Comparison of ENCODE assay signal across 26 mouse cellular contexts in the genomic region with DNA sequence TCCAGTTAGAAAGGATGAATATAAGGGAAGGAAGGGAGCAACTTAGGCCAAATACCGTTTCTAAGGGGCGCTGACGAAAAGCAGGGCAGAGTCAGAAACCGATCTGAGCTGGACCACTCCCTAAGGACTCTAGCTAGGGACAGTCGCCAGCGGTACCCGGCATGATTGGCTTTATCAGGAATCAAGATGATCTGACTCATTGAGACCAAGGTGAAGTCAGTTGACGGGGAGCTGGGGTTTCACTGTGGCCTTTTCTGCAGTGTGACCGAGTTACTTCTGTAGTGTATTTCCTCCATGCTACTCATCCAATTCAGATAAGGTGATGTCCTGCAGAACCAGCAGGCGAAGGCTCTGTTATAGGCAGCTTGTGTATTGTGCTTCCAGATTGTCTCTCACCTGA. TPM values are rescaled to one million over a fixed set of nuclear protein-coding genes. Genes with fewer than 3 reads are reported as not detected.
DNase-seq lines count a peak whose midpoint lies in the region; ATAC-seq lines count a peak whose summit lies in the region.
"Had no signal": no experiment of that assay in that cellular context is flagged by ENCODE, and none has a peak within 500 bp of the region (broad histone marks: within the 10 kb centered on the region; RNA-seq: fewer than 3 reads in every experiment).

No protein-coding gene starts in this region.

- 0 out of 2 replicates have a peak overlapping the region, but pooled peaks have one; percentile 9 for H3K27ac ChIP-seq in kidney, embryonic 15.5 days
- H3K27ac ChIP-seq in limb, embryonic 13.5 days = 0 out of 2 replicates have a peak overlapping the region, but pooled peaks have one; percentile 33
- no peak overlapping the region for H3K27ac ChIP-seq in limb, embryonic 10.5 days
- H3K27ac ChIP-seq: forebrain, embryonic 13.5 days; forebrain, embryonic 15.5 days had no signal

- H3K4me3 ChIP-seq in kidney, embryonic 15.5 days (replicated peaks) = no peak overlapping the region
- no peak overlapping the region for H3K4me3 ChIP-seq in limb, embryonic 13.5 days
- no peak overlapping the region for H3K4me3 ChIP-seq in limb, embryonic 10.5 days
- H3K4me3 ChIP-seq: embryonic facial prominence, embryonic 13.5 days; forebrain, embryonic 13.5 days; forebrain, embryonic 15.5 days had no signal

- H3K4me2 ChIP-seq in kidney, embryonic 15.5 days = no peak overlapping the region
- H3K4me2 ChIP-seq in limb, embryonic 13.5 days (replicated peaks) = no peak overlapping the region
- H3K4me2 ChIP-seq: embryonic facial prominence, embryonic 13.5 days; forebrain, embryonic 13.5 days; forebrain, embryonic 15.5 days had no signal

- H3K4me1 ChIP-seq in kidney, embryonic 15.5 days = peaks cover 19% of the 10 kb centered on the region
- peaks cover 42% of the 10 kb centered on the region for H3K4me1 ChIP-seq in limb, embryonic 13.5 days
- H3K4me1 ChIP-seq in limb, embryonic 10.5 days = peaks cover 41% of the 10 kb centered on the region
- H3K4me1 ChIP-seq: forebrain, embryonic 15.5 days had no signal

- H3K9me3 ChIP-seq in kidney, embryonic 15.5 days (replicated peaks) = no peaks in the 10 kb centered on the region
- no peaks in the 10 kb centered on the region for H3K9me3 ChIP-seq in limb, embryonic 13.5 days
- no peaks in the 10 kb centered on the region for H3K9me3 ChIP-seq in limb, embryonic 10.5 days (replicated peaks)
- H3K9me3 ChIP-seq: embryonic facial prominence, embryonic 13.5 days; forebrain, embryonic 13.5 days; forebrain, embryonic 15.5 days; G1E had no signal

- no peak for ATAC-seq in kidney, embryonic 15.5 days (replicated peaks; ENCODE audit: low FRiP score)
- no peak for ATAC-seq in limb, embryonic 13.5 days (ENCODE audit: low FRiP score, low read depth)
- ATAC-seq: activated CD4-positive, CD25-positive, alpha-beta regulatory T cell, adult 4 months; CD4-positive, CD25-positive, alpha-beta regulatory T cell, adult 4 months; forebrain, embryonic 13.5 days; forebrain, embryonic 15.5 days; forebrain, postnatal 0 days; Patski had no signal

- no peak overlapping the region for H3K9ac ChIP-seq in kidney, embryonic 15.5 days
- H3K9ac ChIP-seq in limb, embryonic 13.5 days = no peak overlapping the region
- H3K9ac ChIP-seq: embryonic facial prominence, embryonic 13.5 days; forebrain, embryonic 13.5 days; forebrain, embryonic 15.5 days; forebrain, postnatal 0 days had no signal

- H3K36me3 ChIP-seq in kidney, embryonic 15.5 days = no peaks in the 10 kb centered on the region
- H3K36me3 ChIP-seq in limb, embryonic 13.5 days = no peaks in the 10 kb centered on the region
- H3K36me3 ChIP-seq in limb, embryonic 10.5 days = no peaks in the 10 kb centered on the region
- H3K36me3 ChIP-seq: embryonic facial prominence, embryonic 13.5 days; forebrain, embryonic 15.5 days; G1E had no signal

- no peaks in the 10 kb centered on the region for H3K27me3 ChIP-seq in kidney, embryonic 15.5 days
- no peaks in the 10 kb centered on the region for H3K27me3 ChIP-seq in limb, embryonic 13.5 days
- no peaks in the 10 kb centered on the region for H3K27me3 ChIP-seq in limb, embryonic 10.5 days (ENCODE audit: low read depth, poor library complexity, severe bottlenecking)
- H3K27me3 ChIP-seq: CH12.LX; forebrain, embryonic 13.5 days; forebrain, embryonic 15.5 days; Patski had no signal

- peak; percentile 53 for DNase-seq in adrenal gland, adult 2 months
- no peak for DNase-seq in adrenal gland, postnatal 4 days (ENCODE audit: low spot score in 2 of 2)
- DNase-seq in adrenal gland, postnatal 36 days = peak; percentile 21 to 34
- DNase-seq in adrenal gland, adult 18-20 months (ENCODE audit: low spot score in 2 of 2) = no peak
- DNase-seq in kidney, adult 18-20 months = no peak
- no peak for DNase-seq in limb, embryonic 10.5 days (ENCODE audit: low spot score)
- DNase-seq: adrenal gland, adult 8-10 months; B cell, adult 2 months; cerebellum, adult 11-12 months; cerebellum, adult 2 months; cerebellum, adult 9-10 months; cerebellum, postnatal 10 days; cerebellum, postnatal 25 days; forebrain, postnatal 0 days had no signal

- WGBS in kidney, embryonic 15.5 days = 83% methylated on average over 10 of the region's 10 CpGs
- WGBS in limb, embryonic 13.5 days = 67% methylated on average over 10 of the region's 10 CpGs
- WGBS in limb, embryonic 10.5 days = 80% methylated on average over 10 of the region's 10 CpGs

RNA-seq across cellular contexts. Expression of a gene that starts 4.6 kb away (rescaled TPM):
- total RNA-seq in adrenal gland, adult 2 months (2021) = not detected
- polyA plus RNA-seq in adrenal gland, adult 2 months (2012; rRNA removed) = not detected in 2 replicates
- not detected for total RNA-seq in adrenal gland, postnatal 4 days (2021)
- not detected for total RNA-seq in adrenal gland, postnatal 36 days (2021)
- not detected for total RNA-seq in adrenal gland, adult 18-20 months (2021)
- not detected in 2 replicates for polyA plus RNA-seq in kidney, embryonic 15.5 days (2015; fragmentation: Nextera tagmentation; extraction: Ambion mirVana)
- polyA plus RNA-seq in limb, embryonic 13.5 days (2015; fragmentation: Nextera tagmentation; extraction: Ambion mirVana) = 2.1 TPM in 2 replicates
- 0.11 and 0.33 TPM in 2 replicates for polyA plus RNA-seq in limb, embryonic 10.5 days (2016; fragmentation: Nextera tagmentation; extraction: Ambion mirVana)
- total RNA-seq: adrenal gland, adult 8-10 months had no signal
- polyA plus RNA-seq: activated CD4-positive, CD25-positive, alpha-beta regulatory T cell, adult 4 months; CD4-positive, CD25-positive, alpha-beta regulatory T cell, adult 4 months; cerebellum, adult 2 months; cortical plate, adult 2 months; forebrain, embryonic 11.5 days; forebrain, embryonic 13.5 days; forebrain, embryonic 15.5 days; forebrain, postnatal 0 days; G1E; Patski had no signal

Comparison
In these comparisons a context has a peak if more than half of its experiments do, and no peak if none do; other contexts are left out.
1. DNase-seq: peak in adrenal gland, adult 2 months (single experiment) and adrenal gland, postnatal 36 days (2 of 2); none in adrenal gland, postnatal 4 days (0 of 2), adrenal gland, adult 18-20 months (0 of 2), kidney, adult 18-20 months (single experiment) and limb, embryonic 10.5 days (single experiment).